Mouse (Mus musculus) myocyte (in vitro differentiated cells): Measurements from ENCODE around the gene Slc5a3.

Experiments
- CEBPB ChIP-seq: IDR thresholded peaks from 2 replicates; pipeline ENCODE4 v1.6.1; 2011; ENCODE audit warnings: mild to moderate bottlenecking, moderate library complexity; ENCODE audit not compliant: poor library complexity, insufficient read depth, severe bottlenecking
- E2F4 ChIP-seq: IDR thresholded peaks from one replicate; pipeline ENCODE4 v1.6.1; 2011; ENCODE audit warnings: mild to moderate bottlenecking, control low read depth, moderate library complexity; ENCODE audit not compliant: insufficient read depth
- MAX ChIP-seq: IDR thresholded peaks from one replicate; pipeline ENCODE4 v1.6.1; 2011; ENCODE audit warnings: low read depth, mild to moderate bottlenecking, control low read depth
- POLR2A ChIP-seq: IDR thresholded peaks from one replicate; pipeline ENCODE4 v1.6.1; 2011; ENCODE audit warnings: low read depth, mild to moderate bottlenecking, control low read depth, moderate library complexity; ENCODE audit not compliant: insufficient read length
- TCF3 ChIP-seq: IDR thresholded peaks from one replicate; pipeline ENCODE4 v1.6.1; 2011; ENCODE audit warnings: low read depth, control low read depth; ENCODE audit not compliant: insufficient read length

- TF ChIP-seq E2F4 (no peak), CEBPB (no peak), POLR2A (no peak), MAX (no peak), TCF3 (no peak)
Measured at GRCm38 (mm10) chr16:92104332-92104590, 46.1 kb downstream of the Slc5a3 start.
